Mouse (Mus musculus): ENCODE measurements around the gene Slc22a15.

DNA sequence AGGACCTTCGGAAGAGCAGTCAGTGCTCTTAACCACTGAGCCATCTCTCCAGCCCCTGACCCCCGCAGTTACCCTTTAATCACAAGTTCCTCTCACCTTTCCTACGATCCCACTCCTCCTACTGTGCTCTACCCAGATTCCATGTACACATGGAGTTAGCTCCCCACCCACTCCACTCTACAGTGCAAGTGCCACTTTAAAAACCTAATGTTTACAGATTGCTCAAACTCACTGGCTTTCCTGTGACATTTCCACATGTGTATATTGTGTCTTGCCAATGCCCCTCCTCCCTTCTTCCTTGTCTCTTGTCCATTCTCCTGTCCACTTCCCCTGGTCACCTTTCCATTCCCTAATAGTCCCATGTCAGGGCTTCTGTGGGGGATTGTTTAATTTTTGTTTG, 15.6 kb upstream of the Slc22a15 start:
- no peak for TF ChIP-seq CTCF (conservative IDR thresholded peaks at IDR 0.05; ENCODE audit: low read length)
- TF ChIP-seq NANOG (IDR thresholded peaks at IDR 0.05; ENCODE audit: borderline replicate concordance, low read length) = no peak
- TF ChIP-seq POU5F1 (IDR thresholded peaks at IDR 0.05; ENCODE audit: borderline replicate concordance, low read length) = no peak
